Mouse (Mus musculus) cerebellum, adult (tissue): Measurements from ENCODE around the gene Cdk2ap1.
A peak's percentile ranks its signal among the peaks of the same experiment; 100 is the strongest.
"Not testable (repeated sequence)": the region's sequence is repeated elsewhere in the genome, so short reads cannot be mapped to it uniquely, and the experiment has no call there.

Source experiments
- ATAC-seq: cut with Nextera tagmentation; 2 replicates; pipeline ENCODE4 v1.9.2; 2017; ENCODE audit warnings: mild to moderate bottlenecking, moderate library complexity, mixed read lengths; ENCODE audit not compliant: insufficient number of reproducible peaks, low FRiP score, low TSS enrichment

Cdk2ap1 gene

DNA sequence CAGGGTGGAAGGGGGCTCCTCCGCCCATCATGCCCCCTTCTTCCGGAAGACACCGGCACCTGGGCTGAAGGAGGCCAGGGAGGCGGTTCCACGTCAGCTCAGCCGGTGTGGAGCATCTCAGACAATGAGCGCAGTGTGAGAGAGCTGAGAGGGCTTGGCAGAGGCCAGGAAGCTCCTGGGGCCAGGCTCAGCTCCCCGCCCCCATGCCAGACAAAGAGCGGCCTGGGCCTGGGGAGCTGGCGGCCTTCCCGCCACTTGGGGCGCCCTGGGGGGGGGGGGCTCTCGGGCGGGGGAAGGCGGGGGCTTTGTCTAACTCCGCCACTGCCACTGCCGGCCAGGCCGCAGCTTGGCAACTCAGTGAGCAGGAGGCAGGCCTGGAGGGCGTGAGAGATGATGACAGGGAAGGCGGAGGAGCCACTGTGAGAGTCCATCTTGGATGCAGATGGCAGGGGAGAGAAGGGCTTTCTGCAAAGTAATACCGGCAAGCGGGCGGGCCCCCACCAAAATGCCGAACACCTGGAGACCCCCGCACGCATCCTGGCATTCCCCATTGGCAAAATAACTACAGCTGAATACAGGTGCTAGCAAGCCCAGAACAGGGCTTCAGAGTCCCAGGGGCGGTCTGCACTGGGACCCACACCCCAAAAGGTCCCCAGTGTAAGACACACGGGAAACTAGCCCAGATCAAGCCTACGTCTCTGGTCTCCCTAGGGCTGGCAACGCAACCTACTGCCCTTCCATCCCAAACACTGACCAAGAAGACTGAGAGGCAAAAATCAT is 10.6 kb downstream of the Cdk2ap1 start:
- peak; percentile 34; the same call in 1 of the 2 replicates for ATAC-seq

DNA sequence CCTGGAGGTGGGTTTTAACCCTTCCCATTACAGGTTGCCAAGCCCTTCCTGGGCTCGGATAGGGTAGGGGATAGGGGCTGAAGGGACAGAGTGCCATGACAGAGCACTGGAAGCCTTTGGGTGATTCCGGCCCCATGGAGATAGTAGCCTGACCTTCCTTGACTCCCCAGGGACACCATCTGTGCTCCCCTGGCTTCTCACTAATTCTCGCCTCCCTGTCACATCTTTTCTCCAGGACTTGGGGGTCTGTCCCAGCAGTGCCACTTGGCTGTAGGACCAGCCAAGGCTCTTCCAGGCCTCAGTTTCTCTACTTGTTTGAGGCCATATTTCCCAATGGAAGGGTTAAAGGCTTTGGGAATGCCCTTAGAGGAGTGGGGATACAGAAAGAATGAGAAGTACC is 11.3 kb downstream of the Cdk2ap1 start:
- ATAC-seq = no peak

DNA sequence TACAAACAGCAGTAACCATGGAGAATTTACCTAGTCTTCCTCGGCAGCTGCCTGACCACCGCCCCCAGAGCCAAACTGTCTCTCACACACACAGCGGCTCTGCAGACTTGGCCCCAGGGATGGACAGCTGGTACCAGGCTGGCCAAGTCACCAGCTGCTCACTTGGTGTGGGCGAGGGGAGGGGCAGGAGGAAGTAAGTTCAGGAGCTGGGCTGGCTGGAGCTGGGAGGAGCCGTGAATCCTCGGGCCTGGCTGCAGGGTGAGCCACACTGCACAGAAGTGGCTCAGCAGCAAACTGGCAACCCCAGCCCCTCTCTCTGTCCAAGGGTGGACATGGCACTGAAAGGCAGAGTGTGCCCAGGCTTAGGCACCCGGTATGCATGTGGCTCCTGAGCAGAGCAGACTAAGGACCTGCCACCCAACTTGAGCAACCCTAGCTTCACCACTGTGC is 11.7 kb downstream of the Cdk2ap1 start:
- peak; percentile 34 for ATAC-seq

DNA sequence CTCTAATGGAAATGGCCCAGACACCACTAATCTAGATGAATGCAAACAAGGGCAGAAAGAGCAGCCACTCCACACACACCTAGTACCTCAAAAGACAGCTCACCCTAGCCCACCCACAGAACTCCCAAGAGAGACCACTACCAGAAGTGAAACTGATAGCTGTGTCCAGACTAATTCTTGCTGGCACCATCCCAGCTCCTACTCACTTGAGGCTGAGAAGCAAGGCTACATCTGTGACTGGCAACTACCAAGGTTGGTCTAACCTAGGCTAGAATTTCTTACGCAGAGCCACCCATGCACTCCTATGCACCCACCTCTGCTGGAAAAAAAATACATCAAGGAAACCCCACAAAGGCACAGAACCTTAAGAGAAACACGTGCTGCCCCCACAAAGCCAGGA is 12.5 kb downstream of the Cdk2ap1 start:
- no peak for ATAC-seq

DNA sequence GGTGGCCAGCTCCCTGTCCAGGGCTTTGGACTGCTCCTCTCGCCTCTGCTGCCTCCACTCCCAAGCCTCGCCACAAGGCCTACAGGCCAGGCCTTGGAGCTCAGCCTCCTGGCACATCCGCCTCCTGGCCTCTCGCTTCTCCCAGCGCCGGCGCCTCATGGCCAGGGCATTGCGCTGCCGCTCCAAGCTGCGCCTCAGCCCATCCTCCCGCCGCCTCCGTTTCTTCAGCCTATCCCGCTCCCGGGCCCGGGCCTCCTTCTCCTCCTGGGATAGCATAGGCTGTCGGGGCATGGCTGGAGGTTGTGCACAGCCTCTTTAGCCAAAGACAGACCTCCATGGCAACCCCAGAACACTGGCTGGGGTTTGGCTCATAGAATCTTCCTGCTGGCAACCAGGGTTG is 13.7 kb downstream of the Cdk2ap1 start:
- ATAC-seq = peak; percentile 36; the same call in 1 of the 2 replicates

DNA sequence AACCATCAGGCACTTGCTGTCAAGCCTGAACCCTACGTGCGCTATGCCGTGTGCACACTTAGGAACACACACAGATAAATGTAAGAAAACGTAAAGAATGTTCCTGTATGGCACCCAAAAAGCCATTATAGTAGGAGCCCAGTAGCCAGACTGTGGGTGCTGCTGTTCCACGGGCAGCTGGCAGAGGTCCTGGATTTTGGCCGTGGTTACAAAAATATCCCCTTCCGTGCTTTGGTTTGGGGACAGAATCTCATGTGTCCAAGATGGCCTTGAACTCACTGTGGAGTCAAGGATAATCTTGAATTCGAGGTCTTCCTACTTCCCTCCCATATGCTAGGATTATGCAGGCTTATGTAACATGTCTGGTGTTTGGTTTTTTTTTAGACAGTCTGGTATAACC is 20.0 kb downstream of the Cdk2ap1 start:
- ATAC-seq = no peak

DNA sequence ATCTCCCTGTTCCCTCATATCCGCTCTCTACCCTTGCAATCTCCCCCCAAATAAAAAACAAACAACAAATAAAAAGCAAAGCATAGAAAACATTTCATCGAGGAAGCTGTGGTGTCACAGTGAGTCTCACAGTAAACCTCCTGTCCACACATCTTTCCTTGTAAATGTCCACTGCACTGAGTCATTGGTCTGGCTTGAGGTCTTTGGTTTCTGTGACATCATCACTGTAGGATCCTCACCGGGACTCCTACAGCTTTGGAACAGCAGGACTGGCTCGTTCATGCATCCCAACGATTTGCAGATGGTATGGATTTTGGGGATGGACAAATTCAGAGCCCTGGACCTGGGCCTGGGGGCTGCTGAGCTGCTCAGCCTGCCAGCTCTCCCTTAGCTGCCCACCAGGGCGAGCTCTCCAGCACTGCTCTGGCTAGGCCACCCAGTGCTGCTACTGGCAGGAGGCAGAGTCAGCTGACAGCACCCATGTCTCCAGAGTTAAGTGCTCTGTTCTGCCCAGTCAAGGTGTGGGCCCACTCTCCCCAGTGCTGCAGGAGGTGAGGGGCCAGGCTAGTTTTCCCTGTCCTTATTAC is 21.0 kb downstream of the Cdk2ap1 start:
- ATAC-seq = not testable (repeated sequence)

DNA sequence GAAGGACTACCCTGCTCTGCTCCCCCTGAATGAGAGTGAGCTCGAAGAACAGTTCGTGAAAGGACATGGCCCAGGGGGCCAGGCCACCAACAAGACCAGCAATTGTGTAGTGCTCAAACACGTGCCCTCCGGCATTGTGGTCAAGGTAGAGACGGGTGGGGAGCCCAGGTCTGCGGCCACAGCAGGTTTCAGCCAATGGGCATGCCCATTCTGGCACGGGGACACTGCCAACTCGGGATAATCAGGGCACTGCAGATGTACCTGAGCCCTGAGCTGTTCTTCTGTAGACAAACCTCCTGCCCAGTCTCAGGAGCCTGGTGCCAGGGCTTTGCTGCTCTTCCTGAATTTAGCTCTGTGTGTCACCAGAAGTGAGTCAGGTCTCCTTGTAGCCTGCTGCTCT is 24.1 kb downstream of the Cdk2ap1 start:
- peak; percentile 65; the same call in 1 of the 2 replicates for ATAC-seq

DNA sequence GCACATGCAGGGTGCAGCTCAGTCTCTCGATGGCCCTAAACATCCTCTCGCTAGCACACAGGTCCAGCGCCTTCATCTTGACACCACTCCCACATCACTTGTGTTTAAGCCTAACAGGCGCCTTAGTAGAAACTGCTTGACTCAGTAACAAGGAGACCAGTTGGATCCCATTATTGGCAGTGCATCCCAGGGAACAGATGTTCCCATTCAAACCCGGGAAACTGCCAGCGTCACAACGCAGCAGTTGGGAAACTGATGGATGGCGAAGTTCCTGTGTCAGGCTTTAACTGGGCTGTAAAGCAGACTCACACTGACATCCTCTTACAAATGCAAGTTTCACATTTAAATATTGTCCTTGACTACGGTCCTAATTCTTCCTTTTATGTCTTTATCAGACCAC is 25.0 kb downstream of the Cdk2ap1 start:
- ATAC-seq = no peak

DNA sequence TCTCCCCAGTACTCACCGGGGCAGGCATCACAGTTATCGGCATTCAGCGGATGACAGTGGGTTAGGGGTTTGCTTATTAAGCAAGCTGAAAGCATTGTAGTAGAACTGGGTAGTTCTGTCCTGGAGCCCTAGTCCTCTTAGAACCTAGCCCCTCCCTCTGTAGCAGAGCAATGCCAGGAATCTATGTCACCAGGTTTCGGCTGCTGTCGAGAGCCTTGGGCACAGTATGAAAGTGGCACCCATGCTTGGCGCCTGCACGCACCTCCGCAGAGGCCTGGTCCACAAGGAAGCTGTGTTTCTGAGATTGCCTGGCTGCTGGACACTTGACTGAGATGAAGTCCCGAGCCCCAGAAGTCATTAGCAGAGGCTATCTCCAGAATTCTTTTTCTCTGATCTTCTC is 25.8 kb downstream of the Cdk2ap1 start:
- ATAC-seq = no peak

DNA sequence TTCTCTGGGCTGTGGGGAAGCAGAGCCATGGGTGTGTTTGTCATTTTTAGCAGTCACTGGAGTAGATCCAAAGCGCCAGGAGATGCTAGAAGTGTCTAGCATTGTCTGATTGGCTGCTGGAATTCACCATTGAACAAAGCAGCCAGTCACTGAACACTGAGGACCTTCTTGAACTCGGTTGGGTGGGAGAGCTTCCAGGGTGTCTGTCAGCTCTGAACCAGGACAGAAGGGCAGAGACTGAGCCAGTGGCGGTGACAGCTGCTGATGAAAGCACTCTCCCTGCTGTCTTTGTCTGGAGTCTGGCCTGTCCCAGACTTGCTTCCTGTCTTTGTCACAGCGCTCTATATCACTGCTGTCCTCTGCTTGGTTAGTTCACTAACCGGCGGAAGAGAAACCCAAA is 28.5 kb downstream of the Cdk2ap1 start:
- ATAC-seq = 0 out of 2 replicates have a peak, but pooled peaks have one; percentile 16

DNA sequence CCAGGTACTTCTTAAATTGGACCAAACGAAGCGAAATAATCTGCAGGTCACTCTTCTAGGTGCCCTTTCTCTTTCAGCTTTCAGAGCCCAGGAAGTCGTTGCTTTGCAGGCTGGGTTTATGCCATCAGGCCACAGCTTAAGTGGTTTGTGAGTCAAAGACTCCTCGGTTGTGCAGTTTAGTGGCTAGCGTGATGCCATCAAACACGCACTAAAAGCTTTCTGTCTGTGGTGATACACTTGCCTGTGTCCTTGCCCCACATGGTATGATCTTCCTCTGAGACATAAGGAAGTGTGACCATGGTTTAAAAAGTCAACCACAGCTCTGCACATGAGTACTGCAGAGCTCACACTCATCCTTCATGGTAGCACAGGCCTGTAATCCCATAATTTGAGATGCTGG is 32.8 kb downstream of the Cdk2ap1 start:
- no peak for ATAC-seq

DNA sequence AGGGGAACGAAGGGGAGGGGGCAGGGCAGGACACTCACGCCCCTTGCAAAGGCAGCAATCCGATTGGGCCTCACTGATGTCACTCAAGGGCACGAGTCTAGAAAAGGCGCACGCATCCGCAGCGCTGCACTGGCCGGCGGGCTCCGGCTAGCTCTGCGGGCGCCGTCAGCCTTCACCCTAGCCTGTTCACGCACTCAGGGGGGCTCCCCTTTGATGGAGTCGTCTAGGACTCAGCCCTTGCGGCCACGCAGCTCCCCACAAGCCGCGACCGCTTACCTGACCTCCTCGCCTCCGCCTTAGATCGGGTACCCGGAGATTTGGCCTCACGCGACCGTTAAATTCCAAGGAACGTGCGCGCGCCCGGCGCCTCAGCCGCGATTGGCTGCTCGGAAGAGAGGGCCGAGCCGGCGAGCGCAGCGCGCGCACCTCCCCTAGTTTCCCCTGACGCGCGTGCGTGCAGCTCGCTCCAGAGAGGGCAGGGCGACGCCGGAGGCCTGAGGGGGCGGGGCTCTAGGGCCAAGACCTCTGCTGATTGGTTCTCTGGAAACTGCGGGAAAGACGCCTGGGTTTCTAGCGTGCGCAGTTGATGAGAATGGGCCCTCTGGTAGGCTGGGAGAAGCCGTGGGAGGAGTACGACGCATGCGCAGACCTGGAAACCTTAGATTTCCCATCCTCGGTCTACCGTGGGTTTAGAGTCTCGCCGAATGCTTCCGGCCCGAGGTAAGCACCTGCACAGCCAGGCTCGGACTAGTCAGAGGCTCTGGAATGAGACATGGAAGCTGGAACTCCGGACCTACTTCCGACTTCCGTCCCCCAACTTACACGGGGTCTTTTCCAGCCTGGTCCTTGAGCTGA is 35.1 kb downstream of the Cdk2ap1 start, which contains the start of the genes Mphosph9 and 2810006K23Rik:
Gene Mphosph9 (minus strand): TSS at position 463 of the 855 bp plus-strand sequence.
Gene 2810006K23Rik (plus strand): TSS at position 580 of the 855 bp plus-strand sequence.
- ATAC-seq = peak; percentile 95

DNA sequence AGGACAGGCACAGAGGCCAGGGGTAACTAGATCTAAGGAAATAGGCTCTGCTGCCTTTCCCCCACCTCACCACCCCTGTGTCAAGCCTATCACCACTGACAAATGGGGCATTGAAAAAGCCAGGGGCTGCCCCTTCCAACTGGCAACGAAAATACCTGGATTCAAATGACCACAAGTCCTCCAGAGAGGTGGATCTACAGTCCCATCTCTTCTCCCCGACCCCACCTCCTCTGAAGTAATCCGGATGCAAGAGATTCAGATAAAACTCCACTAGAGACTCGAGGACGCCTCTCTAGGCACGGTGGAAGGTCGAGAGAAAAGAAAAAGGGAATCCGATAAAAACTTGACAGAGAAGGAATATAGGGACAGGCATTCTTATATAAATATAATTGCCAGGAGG is 36.1 kb downstream of the Cdk2ap1 start:
- ATAC-seq = no peak

DNA sequence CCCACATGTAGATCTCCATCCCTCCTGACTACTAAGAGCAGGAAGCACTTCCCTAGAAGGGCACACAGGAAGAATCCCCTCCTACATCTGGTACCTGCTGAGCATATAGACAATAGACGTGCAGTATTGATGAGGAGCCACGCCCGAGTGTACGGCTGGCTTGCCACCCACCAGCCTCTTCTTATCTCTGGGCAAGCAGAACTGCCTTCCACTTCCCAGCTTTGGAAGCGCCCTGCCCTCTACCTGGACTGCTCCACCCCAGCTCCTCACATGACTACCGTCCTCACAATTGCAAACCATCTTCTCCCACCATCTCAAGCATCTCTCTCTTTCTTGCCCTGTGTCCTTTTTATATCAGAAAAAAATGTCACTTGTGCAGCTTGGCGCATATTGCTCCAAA is 45.2 kb downstream of the Cdk2ap1 start:
- ATAC-seq = no peak

DNA sequence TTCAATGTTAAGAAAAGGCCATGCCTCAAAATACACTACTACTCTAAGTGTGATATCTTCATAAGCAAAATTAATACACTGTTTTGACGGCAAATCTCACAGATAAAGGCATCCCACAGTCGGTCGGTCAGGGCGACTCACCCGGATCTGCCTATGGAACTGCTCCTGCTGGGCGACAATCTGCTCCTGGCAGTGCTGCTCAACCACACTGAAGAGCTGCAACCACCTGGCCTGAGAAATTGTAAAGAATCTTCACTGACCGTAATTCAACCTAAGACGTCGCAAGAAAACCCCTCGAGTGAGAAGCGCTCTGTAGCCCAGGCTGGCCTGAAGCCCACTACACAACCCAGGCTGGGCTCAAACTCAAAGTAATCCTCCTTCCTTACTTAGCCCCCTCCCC is 46.9 kb downstream of the Cdk2ap1 start:
- peak; percentile 87; the same call in 1 of the 2 replicates for ATAC-seq

DNA sequence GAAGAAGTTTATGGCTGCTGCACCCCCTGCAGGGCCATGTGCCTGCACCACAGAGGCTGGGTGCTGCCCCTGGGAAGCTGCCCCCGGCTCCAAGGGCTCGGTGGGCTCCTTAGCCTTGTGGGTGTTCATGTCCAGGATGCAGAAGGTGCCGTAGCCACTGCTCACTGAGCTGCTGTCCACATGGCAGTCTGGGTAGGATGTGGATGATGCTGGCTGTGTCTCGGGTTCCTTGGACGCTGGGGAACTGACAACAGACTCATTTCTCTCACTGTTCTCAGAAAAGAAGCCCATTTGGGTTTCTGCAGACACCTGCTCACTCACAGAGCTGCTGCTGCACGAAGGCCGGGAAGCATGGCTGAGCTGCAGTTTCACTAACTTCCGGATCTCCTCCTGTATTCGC is 47.4 kb downstream of the Cdk2ap1 start:
- peak; percentile 52; the same call in 1 of the 2 replicates for ATAC-seq

DNA sequence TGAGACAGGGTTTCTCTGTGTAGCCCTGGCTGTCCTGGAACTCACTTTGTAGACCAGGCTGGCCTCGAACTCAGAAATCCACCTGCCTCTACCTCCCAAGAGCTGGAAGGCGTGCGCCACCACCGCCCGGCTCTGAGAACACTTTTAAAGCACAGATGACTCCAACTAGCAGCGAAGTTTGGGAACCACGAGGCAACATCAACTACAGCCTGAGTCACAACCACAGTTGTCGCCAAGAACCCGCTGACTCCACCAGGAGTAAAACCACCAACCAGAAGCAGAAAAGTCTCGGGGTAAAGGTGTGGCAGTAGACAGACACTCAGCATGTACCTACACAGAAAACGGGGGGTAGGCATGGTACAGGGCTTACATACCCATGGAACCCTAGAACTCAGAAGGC is 52.8 kb downstream of the Cdk2ap1 start:
- no peak for ATAC-seq

DNA sequence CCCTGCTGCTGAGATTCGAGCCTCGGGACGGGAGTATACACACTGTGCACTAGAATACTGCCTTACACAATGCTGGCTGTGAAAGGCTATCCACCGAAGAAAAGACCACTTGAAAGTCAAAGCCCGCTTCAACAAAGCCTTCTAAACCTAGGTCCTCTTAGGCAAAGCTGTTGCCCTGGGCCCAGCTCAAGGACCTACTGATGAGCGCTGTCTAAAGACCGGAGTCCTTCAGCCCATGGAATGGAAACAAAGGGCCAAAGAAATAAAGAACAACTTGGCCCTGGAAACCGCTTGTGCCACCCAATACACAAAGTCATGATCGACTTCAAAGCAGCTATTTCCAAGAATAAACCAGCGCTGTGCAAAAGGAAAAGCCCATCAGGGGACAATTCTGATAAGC is 53.7 kb downstream of the Cdk2ap1 start:
- ATAC-seq = no peak

DNA sequence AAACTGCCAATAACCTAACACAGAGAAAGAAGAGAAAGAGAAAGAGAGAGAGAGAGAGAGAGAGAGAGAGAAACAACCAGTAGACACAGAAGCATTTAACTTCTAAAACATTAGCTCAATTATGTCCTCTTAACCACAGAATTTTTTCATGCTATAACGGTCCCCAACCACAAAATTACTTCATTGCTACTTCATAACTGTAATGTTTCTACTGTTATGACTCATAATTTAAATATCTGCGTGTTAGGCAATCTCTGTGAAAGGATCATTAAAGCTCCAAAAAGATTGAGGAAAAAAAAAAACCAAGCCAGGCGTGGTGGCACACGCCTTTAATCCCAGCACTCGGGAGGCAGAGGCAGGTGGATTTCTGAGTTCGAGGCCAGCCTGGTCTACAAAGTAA is 60.0 kb downstream of the Cdk2ap1 start:
- not testable (repeated sequence) for ATAC-seq

DNA sequence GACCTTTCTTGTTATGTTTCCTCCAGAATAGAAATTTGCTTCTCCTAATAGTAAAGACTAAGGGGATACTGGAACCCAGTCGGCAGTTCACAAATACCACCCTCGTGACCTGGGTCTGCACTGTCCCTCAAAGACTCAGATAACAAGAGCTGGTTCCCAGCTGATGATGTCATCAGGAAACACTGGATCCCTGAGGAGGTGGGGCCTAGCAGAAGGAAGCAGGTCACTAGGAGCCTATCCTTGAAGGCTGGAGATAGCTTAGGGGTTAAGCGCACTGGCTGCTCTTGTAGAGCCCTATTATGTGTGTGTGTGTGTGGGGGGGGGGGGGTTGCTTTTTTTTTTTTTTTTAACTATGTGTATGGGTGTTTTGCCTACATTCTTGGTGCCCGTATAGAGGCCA is 62.8 kb downstream of the Cdk2ap1 start:
- no peak for ATAC-seq
